Mouse (Mus musculus) cerebellum, postnatal 25 days (tissue): ENCODE measurements around the gene Otulinl.
"Not testable (repeated sequence)": the region's sequence is repeated elsewhere in the genome, so short reads cannot be mapped to it uniquely, and the experiment has no call there.

Experiments
- DNase-seq, 2 experiments: peaks; one replicate each; pipeline ENCODE4 v3.0.0; 2021; ENCODE audit warnings: mixed read lengths in 2 of 2

Gene Otulinl

GRCm38 (mm10) chr15:27681419-27682187 is at the start of gene Otulinl:
Gene Otulinl (minus strand): TSS chr15:27681579.
- peak; percentile 98 to 99 for DNase-seq

- DNase-seq: no peak
Observed at GRCm38 (mm10) chr15:27726228-27726627, 44.8 kb upstream of the Otulinl start.

GRCm38 (mm10) chr15:27724796-27725680 is 43.7 kb upstream of the Otulinl start:
- no peak for DNase-seq

- DNase-seq: no peak
Observed at GRCm38 (mm10) chr15:27724298-27724697, 42.9 kb upstream of the Otulinl start.

GRCm38 (mm10) chr15:27723746-27724145 is 42.4 kb upstream of the Otulinl start:
- DNase-seq: no peak

GRCm38 (mm10) chr15:27720297-27720696 is 38.9 kb upstream of the Otulinl start:
- not testable (repeated sequence) for DNase-seq

GRCm38 (mm10) chr15:27718668-27719067 is 37.3 kb upstream of the Otulinl start:
- DNase-seq: no peak

GRCm38 (mm10) chr15:27715331-27715730 is 34.0 kb upstream of the Otulinl start:
- DNase-seq: peak; percentile 31 to 53

- DNase-seq: no peak
Observed at GRCm38 (mm10) chr15:27710698-27711097, 29.3 kb upstream of the Otulinl start.

GRCm38 (mm10) chr15:27708968-27709612 is 27.7 kb upstream of the Otulinl start:
- DNase-seq: no peak

GRCm38 (mm10) chr15:27708499-27708898 is 27.1 kb upstream of the Otulinl start:
- DNase-seq: no peak

GRCm38 (mm10) chr15:27702972-27703313 is 21.6 kb upstream of the Otulinl start:
- no peak for DNase-seq

- no peak for DNase-seq
Observed at GRCm38 (mm10) chr15:27702031-27702971, 20.9 kb upstream of the Otulinl start.

GRCm38 (mm10) chr15:27697632-27698031 is 16.3 kb upstream of the Otulinl start:
- DNase-seq: no peak

- DNase-seq: no peak
Observed at GRCm38 (mm10) chr15:27693235-27693634, 11.9 kb upstream of the Otulinl start.

- DNase-seq: no peak
Observed at GRCm38 (mm10) chr15:27692161-27692560, 10.8 kb upstream of the Otulinl start.

- DNase-seq: no peak
Observed at GRCm38 (mm10) chr15:27691213-27691612, 9.8 kb upstream of the Otulinl start.

GRCm38 (mm10) chr15:27688041-27688651 is 6.8 kb upstream of the Otulinl start:
- DNase-seq: no peak

- DNase-seq: no peak
Observed at GRCm38 (mm10) chr15:27684813-27685212, 3.4 kb upstream of the Otulinl start.

- DNase-seq: no peak
Observed at GRCm38 (mm10) chr15:27683206-27683605, 1.8 kb upstream of the Otulinl start.

- DNase-seq: no peak
Observed at GRCm38 (mm10) chr15:27682619-27683018, 1.2 kb upstream of the Otulinl start.

- no peak for DNase-seq
Observed at GRCm38 (mm10) chr15:27680997-27681396, 382 bp downstream of the Otulinl start.
